In the genomic region with DNA sequence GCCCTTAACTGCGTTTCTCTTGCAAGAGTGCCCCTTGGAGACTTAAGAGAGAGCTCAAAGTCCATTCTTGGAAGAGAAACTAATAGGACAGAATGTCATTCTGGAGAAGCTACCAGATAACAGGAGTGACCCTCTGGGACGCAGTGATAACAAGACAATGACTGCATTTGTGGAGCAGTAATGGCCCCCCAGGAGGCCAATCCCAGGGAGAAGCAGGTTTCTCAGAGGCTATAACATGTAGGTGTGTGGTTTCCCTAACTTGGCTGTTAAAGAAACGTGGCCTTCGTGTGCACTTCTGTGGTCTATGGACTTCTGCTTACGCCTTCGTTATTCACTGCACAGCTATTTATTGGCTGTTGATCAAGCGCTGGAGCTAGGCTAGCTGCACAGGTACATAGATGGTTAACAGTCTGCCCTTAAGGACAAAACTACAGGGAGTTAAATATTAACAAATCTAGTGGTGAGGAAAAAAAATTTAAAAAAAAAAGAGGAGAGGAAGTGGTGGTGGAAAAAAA, we compare ENCODE assay signal across 21 mouse cellular contexts. TPM values are rescaled to one million over a fixed set of nuclear protein-coding genes. Genes with fewer than 3 reads are reported as not detected.
DNase-seq lines count a peak whose midpoint lies in the region; ATAC-seq and TF ChIP-seq lines count a peak whose summit lies in the region.
"Had no signal": no experiment of that assay in that cellular context is flagged by ENCODE, and none has a peak within 500 bp of the region (broad histone marks: within the 10 kb centered on the region; RNA-seq: fewer than 3 reads in every experiment).

No protein-coding gene starts in this region.

- H3K4me3 ChIP-seq in intestine, embryonic 16.5 days (ENCODE audit: low read length), result no peak overlapping the region
- no peak overlapping the region for H3K4me3 ChIP-seq in kidney, adult 2 months (ENCODE audit: insufficient read depth, low read depth, low read length)
- H3K4me3 ChIP-seq in stomach, embryonic 15.5 days (replicated peaks), result no peak overlapping the region
- H3K4me3 ChIP-seq: embryonic facial prominence, embryonic 15.5 days; forebrain, embryonic 12.5 days; gastrocnemius, adult 2 months; hindbrain, embryonic 10.5 days; left cerebral cortex, adult 2 months; limb, embryonic 12.5 days; midbrain, embryonic 12.5 days had no signal

- H3K4me1 ChIP-seq in intestine, embryonic 16.5 days (ENCODE audit: control insufficient read depth, insufficient read depth, low read length), result peaks cover 12% of the 10 kb centered on the region
- peaks cover 25% of the 10 kb centered on the region for H3K4me1 ChIP-seq in kidney, adult 2 months (ENCODE audit: control insufficient read depth, insufficient read depth, low read length)
- 0 out of 2 replicates have a peak, but pooled peaks cover 3% of the 10 kb centered on the region for H3K4me1 ChIP-seq in stomach, embryonic 15.5 days
- H3K4me1 ChIP-seq: embryonic facial prominence, embryonic 15.5 days; forebrain, embryonic 12.5 days; midbrain, embryonic 12.5 days had no signal

- H3K4me2 ChIP-seq in intestine, embryonic 16.5 days (ENCODE audit: low read depth, low read length), result peak overlapping the region; percentile 39; the same call in 1 of the 2 replicates
- H3K4me2 ChIP-seq in stomach, embryonic 15.5 days, result 0 out of 2 replicates have a peak overlapping the region, but pooled peaks have one; percentile 14
- H3K4me2 ChIP-seq: embryonic facial prominence, embryonic 15.5 days; forebrain, embryonic 12.5 days; heart, embryonic 11.5 days; limb, embryonic 12.5 days; midbrain, embryonic 12.5 days had no signal

- DNase-seq in kidney, adult 2 months, result peak; percentile 89
- peak; percentile 61 to 83 for DNase-seq in kidney, postnatal 36 days
- DNase-seq in cerebellum, postnatal 14 days, result no peak
- DNase-seq in gastrocnemius, postnatal 10 days, result no peak
- DNase-seq in testis, postnatal 14 days (ENCODE audit: low spot score), result no peak
- DNase-seq: cerebellum, adult 18-20 months; gastrocnemius, adult 2 months; lung, postnatal 14 days; right cerebral cortex, postnatal 4 days had no signal

- H3K9me3 ChIP-seq in intestine, embryonic 16.5 days (ENCODE audit: control insufficient read depth, low read length), result no peaks in the 10 kb centered on the region
- no peaks in the 10 kb centered on the region for H3K9me3 ChIP-seq in stomach, embryonic 15.5 days
- H3K9me3 ChIP-seq: embryonic facial prominence, embryonic 15.5 days; forebrain, embryonic 12.5 days; hindbrain, embryonic 10.5 days; limb, embryonic 12.5 days; midbrain, embryonic 12.5 days had no signal

- peak; percentile 94 for ATAC-seq in intestine, embryonic 16.5 days
- ATAC-seq in stomach, embryonic 15.5 days (ENCODE audit: insufficient read depth, low FRiP score, low read depth), result peak; percentile 81
- ATAC-seq: activated CD4-positive, CD25-positive, alpha-beta regulatory T cell, adult 4 months had no signal

- no peaks in the 10 kb centered on the region for H3K27me3 ChIP-seq in intestine, embryonic 16.5 days (replicated peaks; ENCODE audit: control insufficient read depth, insufficient read depth, low read length)
- H3K27me3 ChIP-seq in kidney, adult 2 months (replicated peaks; ENCODE audit: control insufficient read depth, insufficient read depth, low read length), result no peaks in the 10 kb centered on the region
- H3K27me3 ChIP-seq in stomach, embryonic 15.5 days (replicated peaks), result no peaks in the 10 kb centered on the region
- H3K27me3 ChIP-seq: CH12.LX; embryonic facial prominence, embryonic 15.5 days; forebrain, embryonic 12.5 days; limb, embryonic 12.5 days; midbrain, embryonic 12.5 days had no signal

- H3K36me3 ChIP-seq in intestine, embryonic 16.5 days (ENCODE audit: control insufficient read depth, insufficient read depth, low read length), result no peaks in the 10 kb centered on the region
- H3K36me3 ChIP-seq in kidney, adult 2 months (ENCODE audit: control insufficient read depth, insufficient read depth, low read length), result no peaks in the 10 kb centered on the region
- no peaks in the 10 kb centered on the region for H3K36me3 ChIP-seq in stomach, embryonic 15.5 days
- H3K36me3 ChIP-seq: embryonic facial prominence, embryonic 15.5 days; forebrain, embryonic 12.5 days; hindbrain, embryonic 10.5 days; limb, embryonic 12.5 days; midbrain, embryonic 12.5 days had no signal

- TF ChIP-seq POLR2A in kidney, adult 2 months (IDR thresholded peaks at IDR 0.05; ENCODE audit: low read depth, low read length), result no peak

- TF ChIP-seq CTCF in kidney, adult 2 months (conservative IDR thresholded peaks at IDR 0.05; ENCODE audit: insufficient read depth, insufficient read length, low read depth, low read length), result no peak

- 56% methylated on average over 7 of the region's 7 CpGs for WGBS in intestine, embryonic 16.5 days
- 31% methylated on average over 7 of the region's 7 CpGs for WGBS in kidney, adult 2 months
- WGBS in stomach, embryonic 15.5 days, result 63% methylated on average over 7 of the region's 7 CpGs

- H3K9ac ChIP-seq in intestine, embryonic 16.5 days (ENCODE audit: low read depth, low read length), result no peak overlapping the region; the same call in 1 of the 2 replicates
- H3K9ac ChIP-seq in stomach, embryonic 15.5 days, result no peak overlapping the region
- H3K9ac ChIP-seq: embryonic facial prominence, embryonic 15.5 days; forebrain, embryonic 12.5 days; limb, embryonic 12.5 days; midbrain, embryonic 12.5 days had no signal

- H3K27ac ChIP-seq in intestine, embryonic 16.5 days (ENCODE audit: low read length), result peak overlapping the region; percentile 91
- peak overlapping the region; percentile 90 for H3K27ac ChIP-seq in kidney, adult 2 months (ENCODE audit: insufficient read depth, low read depth, low read length)
- H3K27ac ChIP-seq in stomach, embryonic 15.5 days, result peak overlapping the region; percentile 66; the same call in 1 of the 2 replicates
- H3K27ac ChIP-seq: embryonic facial prominence, embryonic 15.5 days; forebrain, embryonic 12.5 days; gastrocnemius, adult 2 months; hindbrain, embryonic 10.5 days; left cerebral cortex, adult 2 months; limb, embryonic 12.5 days; midbrain, embryonic 12.5 days had no signal

RNA-seq across cellular contexts. Expression of a gene that starts 15.7 kb away (rescaled TPM):
- polyA plus RNA-seq in intestine, embryonic 16.5 days (2015; fragmentation: Nextera tagmentation; extraction: Ambion mirVana), result 49.7 and 50.7 TPM in 2 replicates
- polyA plus RNA-seq in kidney, adult 2 months (2012; rRNA removed), result 25.0 and 27.0 TPM in 2 replicates
- 55.1 and 62.0 TPM in 2 replicates for polyA plus RNA-seq in stomach, embryonic 15.5 days (2015; fragmentation: Nextera tagmentation; extraction: Ambion mirVana)
- 10 to 100 TPM; 58.2 to 70.9 TPM for total RNA-seq in gastrocnemius, postnatal 10 days (2021)

RNA-seq across cellular contexts. Expression of a gene that starts 42.5 kb away (rescaled TPM):
- polyA plus RNA-seq in intestine, embryonic 16.5 days (2015; fragmentation: Nextera tagmentation; extraction: Ambion mirVana), result not detected in 2 replicates
- polyA plus RNA-seq in kidney, adult 2 months (2012; rRNA removed), result not detected in 2 replicates
- polyA plus RNA-seq in stomach, embryonic 15.5 days (2015; fragmentation: Nextera tagmentation; extraction: Ambion mirVana), result not detected in 2 replicates
- not detected for total RNA-seq in gastrocnemius, postnatal 10 days (2021)
- total RNA-seq: CH12.LX; gastrocnemius, adult 2 months; left cerebral cortex, adult 2 months had no signal
- polyA plus RNA-seq: activated CD4-positive, CD25-positive, alpha-beta regulatory T cell, adult 4 months; embryonic facial prominence, embryonic 15.5 days; forebrain, embryonic 12.5 days; heart, embryonic 11.5 days; hindbrain, embryonic 10.5 days; large intestine, adult 2 months; limb, embryonic 12.5 days; midbrain, embryonic 12.5 days had no signal

Comparison
In these comparisons a context has a peak if more than half of its experiments do, and no peak if none do; other contexts are left out.
1. DNase-seq: peak in kidney, adult 2 months (single experiment) and kidney, postnatal 36 days (2 of 2); none in cerebellum, postnatal 14 days (0 of 2), gastrocnemius, postnatal 10 days (single experiment) and testis, postnatal 14 days (single experiment).
2. Peak in every context shown above with its lines, with median percentiles within 50 percentile points of each other: H3K27ac ChIP-seq.